Mouse (Mus musculus) E14TG2a.4 (cell line): Measurements from ENCODE around the gene Ccdc65.

Experiments
- CTCF ChIP-seq: conservative IDR thresholded peaks from 2 replicates; pipeline ENCODE4 v1.5.1; 2014; ENCODE audit warnings: low read length
- NANOG ChIP-seq: IDR thresholded peaks from 2 replicates; pipeline ENCODE4 v1.6.1; 2014; ENCODE audit warnings: borderline replicate concordance, low read length, mixed read lengths

GRCm38 (mm10) chr15:98673732-98674131 lies 34.3 kb upstream of the Ccdc65 start:
- TF ChIP-seq CTCF = no peak
- no peak for TF ChIP-seq NANOG
